Mouse (Mus musculus) bone marrow, adult 2 months (tissue): ENCODE data around the gene C2cd5.

ENCODE experiments used
- CTCF ChIP-seq: fragments of 200-500 bp; IDR thresholded peaks from 2 replicates; pipeline ENCODE4 v1.5.1; 2011; ENCODE audit warnings: low read length, control low read depth; ENCODE audit not compliant: control insufficient read depth, insufficient read depth
- POLR2A ChIP-seq: fragments of 200-500 bp; IDR thresholded peaks from 2 replicates; pipeline ENCODE4 v1.6.1; 2011; ENCODE audit warnings: low read depth, mild to moderate bottlenecking, control low read depth, low read length, borderline replicate concordance; ENCODE audit not compliant: control insufficient read depth

GRCm38 (mm10) chr6:143099681-143100382 lies at the start of gene C2cd5:
- TF ChIP-seq CTCF (no peak), POLR2A (peak; percentile 45; the same call in 1 of the 2 replicates)
